Mouse (Mus musculus) MEL (cell line): ENCODE measurements around the gene Adamts16.

Source experiments
- BHLHE40 ChIP-seq: IDR thresholded peaks from 2 replicates; pipeline ENCODE4 v1.6.1; 2012; ENCODE audit warnings: low read depth, mild to moderate bottlenecking, inconsistent platforms, low read length, improper control_type of control experiment, borderline replicate concordance
- CTCF ChIP-seq, 3 experiments: IDR thresholded peaks in 2 of 3; conservative IDR thresholded peaks in 1 of 3; 2 replicates each; pipeline ENCODE4 v1.5.1; 2011 to 2012; ENCODE audit warnings: low read length in 3 of 3, low read depth in 2 of 3, mild to moderate bottlenecking in 2 of 3, improper control_type of control experiment in 1 of 3, inconsistent platforms in 1 of 3, mixed read lengths in 1 of 3, moderate library complexity in 1 of 3; ENCODE audit not compliant: control insufficient read depth in 1 of 3, insufficient read depth in 1 of 3, poor library complexity in 1 of 3, severe bottlenecking in 1 of 3
- EP300 ChIP-seq, 2 experiments: IDR thresholded peaks; 2 replicates each; pipeline ENCODE4 v1.6.1; 2011; ENCODE audit warnings: improper control_type of control experiment in 2 of 2, low read length in 2 of 2, low read depth in 1 of 2, mild to moderate bottlenecking in 1 of 2
- ETS1 ChIP-seq: IDR thresholded peaks from 2 replicates; pipeline ENCODE4 v1.6.1; 2012; ENCODE audit warnings: low read depth, mild to moderate bottlenecking, inconsistent platforms, low read length, improper control_type of control experiment, moderate library complexity
- JUND ChIP-seq: IDR thresholded peaks from 2 replicates; pipeline ENCODE4 v1.6.1; 2011; ENCODE audit warnings: low read depth, mild to moderate bottlenecking, improper control_type of control experiment, low read length
- MAX ChIP-seq: IDR thresholded peaks from 2 replicates; pipeline ENCODE4 v1.6.1; 2011; ENCODE audit warnings: low read length, improper control_type of control experiment
- MEF2A ChIP-seq: IDR thresholded peaks from 2 replicates; pipeline ENCODE4 v1.6.1; 2014; ENCODE audit warnings: low read depth, mild to moderate bottlenecking, inconsistent platforms, low read length, improper control_type of control experiment; ENCODE audit not compliant: poor library complexity, insufficient replicate concordance, severe bottlenecking; ENCODE audit errors: extremely low read depth
- MXI1 ChIP-seq: IDR thresholded peaks from 2 replicates; pipeline ENCODE4 v1.6.1; 2011; ENCODE audit warnings: mild to moderate bottlenecking, low read depth, low read length, improper control_type of control experiment
- NELFE ChIP-seq: IDR thresholded peaks from 2 replicates; pipeline ENCODE4 v1.6.1; 2011; ENCODE audit warnings: low read depth, low read length, improper control_type of control experiment
- POLR2A ChIP-seq, 2 experiments: IDR thresholded peaks; 2 replicates each; pipeline ENCODE4 v1.6.1; 2011 to 2012; ENCODE audit warnings: low read length in 2 of 2, mild to moderate bottlenecking in 2 of 2, control low read depth in 1 of 2, improper control_type of control experiment in 1 of 2, low read depth in 1 of 2, moderate library complexity in 1 of 2; ENCODE audit not compliant: control insufficient read depth in 1 of 2, insufficient read depth in 1 of 2, poor library complexity in 1 of 2
- SIN3A ChIP-seq: IDR thresholded peaks from 2 replicates; pipeline ENCODE4 v1.6.1; 2012; ENCODE audit warnings: low read length, improper control_type of control experiment, inconsistent platforms
- ZKSCAN1 ChIP-seq: IDR thresholded peaks from 2 replicates; pipeline ENCODE4 v1.6.1; 2012; ENCODE audit warnings: low read depth, mild to moderate bottlenecking, inconsistent platforms, low read length, improper control_type of control experiment, moderate library complexity
- ZNF384 ChIP-seq: IDR thresholded peaks from 2 replicates; pipeline ENCODE4 v1.6.1; 2012; ENCODE audit warnings: low read depth, mild to moderate bottlenecking, inconsistent platforms, low read length, improper control_type of control experiment

GRCm38 (mm10) chr13:70734640-70735039 is 107.0 kb downstream of the Adamts16 start:
- no peak for TF ChIP-seq EP300 (IDR thresholded peaks at IDR 0.05; ENCODE audit: low read depth in 1 of 2, low read length in 2 of 2)
- TF ChIP-seq POLR2A (IDR thresholded peaks at IDR 0.05; ENCODE audit: control insufficient read depth in 1 of 2, insufficient read depth in 1 of 2, low read depth in 1 of 2, low read length in 2 of 2, poor library complexity in 1 of 2), result no peak
- no peak for TF ChIP-seq ZNF384
- TF ChIP-seq BHLHE40, result no peak
- no peak for TF ChIP-seq CTCF (IDR thresholded peaks at IDR 0.05 in 2 of 3, conservative IDR thresholded peaks at IDR 0.05 in 1 of 3; ENCODE audit: control insufficient read depth in 1 of 3, insufficient read depth in 1 of 3, low read depth in 2 of 3, low read length in 3 of 3, poor library complexity in 1 of 3, severe bottlenecking in 1 of 3)
- no peak for TF ChIP-seq MAX
- TF ChIP-seq SIN3A, result no peak
- TF ChIP-seq NELFE, result no peak
- TF ChIP-seq MEF2A, result no peak
- TF ChIP-seq ZKSCAN1, result no peak
- no peak for TF ChIP-seq ETS1
- TF ChIP-seq JUND, result no peak
- no peak for TF ChIP-seq MXI1
